Mouse (Mus musculus) embryonic facial prominence, embryonic 15.5 days (tissue): Measurements from ENCODE around the gene Mpdz. TPM values are rescaled to one million over a fixed set of nuclear protein-coding genes. Genes with fewer than 3 reads are reported as not detected.
A peak's percentile ranks its signal among the peaks of the same experiment; 100 is the strongest.

Experiments used
- ATAC-seq: fragments of 200-750 bp; cut with Nextera tagmentation; 2 replicates; pipeline ENCODE4 v1.8.0; 2017; ENCODE audit warnings: low read depth, moderate TSS enrichment; ENCODE audit not compliant: insufficient number of reproducible peaks, low FRiP score, low TSS enrichment
- H3K27ac ChIP-seq: fragments of 300-500 bp; sonication (generic); replicated peaks from 2 replicates; pipeline ENCODE4 v1.5.1; 2015; ENCODE audit warnings: mild to moderate bottlenecking, inconsistent platforms
- H3K27me3 ChIP-seq: fragments of 300-500 bp; sonication (generic); 2 replicates; pipeline ENCODE4 v1.6.1; 2015; ENCODE audit warnings: inconsistent platforms
- H3K36me3 ChIP-seq: fragments of 300-500 bp; sonication (generic); 2 replicates; pipeline ENCODE4 v1.6.1; 2015; ENCODE audit warnings: mild to moderate bottlenecking, inconsistent platforms
- H3K4me1 ChIP-seq: fragments of 300-500 bp; sonication (generic); 2 replicates; pipeline ENCODE4 v1.6.1; 2015; ENCODE audit warnings: inconsistent platforms
- H3K4me2 ChIP-seq: fragments of 300-500 bp; sonication (generic); replicated peaks from 2 replicates; pipeline ENCODE4 v1.6.1; 2015; ENCODE audit warnings: mild to moderate bottlenecking, inconsistent platforms
- H3K4me3 ChIP-seq: fragments of 300-500 bp; sonication (generic); replicated peaks from 2 replicates; pipeline ENCODE4 v1.5.1; 2015; ENCODE audit warnings: mild to moderate bottlenecking, inconsistent platforms
- H3K9ac ChIP-seq: fragments of 300-500 bp; sonication (generic); 2 replicates; pipeline ENCODE4 v1.6.1; 2015; ENCODE audit warnings: inconsistent platforms
- H3K9me3 ChIP-seq: fragments of 300-500 bp; sonication (generic); replicated peaks from 2 replicates; pipeline ENCODE4 v1.6.1; 2016; ENCODE audit warnings: inconsistent platforms
- WGBS: fragments of 180-500 bp; shearing (Covaris S2); methylation state at CpG from one replicate; pipeline ENCODE4 v1.1.7; 2015; 5-methylcytosine and 5-hydroxymethylcytosine counted together
- polyA plus RNA-seq: library from polyadenylated mRNA; unstranded; fragments of >200 nt; fragmentation: Nextera tagmentation; extraction: Ambion mirVana; gene quantifications from 2 replicates; pipeline ENCODE4 v1.2.1, GENCODE M21; 2015

Mpdz gene
- polyA plus RNA-seq, 1 experiment from 2014 or later, result 28.7 TPM

DNA sequence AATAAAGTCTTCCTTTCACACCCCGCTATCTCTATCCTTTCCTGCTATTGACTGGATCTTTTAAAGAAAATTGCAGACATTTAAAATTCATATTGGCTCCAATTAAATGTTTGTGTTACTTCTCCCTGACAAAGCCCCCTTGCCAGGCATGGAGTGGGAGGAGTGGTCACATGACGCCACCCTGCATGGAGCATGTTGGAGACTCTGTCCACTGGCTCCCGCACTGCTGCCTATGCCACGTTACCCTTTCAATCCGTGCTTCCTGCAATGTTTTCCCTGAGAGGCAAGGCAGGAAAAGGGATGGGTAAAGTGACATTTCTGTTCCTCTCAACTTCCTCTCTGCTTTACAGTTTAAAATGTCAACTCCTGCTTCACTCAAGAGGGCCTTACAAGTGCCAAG lies 128.0 kb downstream of the Mpdz start:
- H3K27ac ChIP-seq, result no peak overlapping the region
- ATAC-seq, result no peak

DNA sequence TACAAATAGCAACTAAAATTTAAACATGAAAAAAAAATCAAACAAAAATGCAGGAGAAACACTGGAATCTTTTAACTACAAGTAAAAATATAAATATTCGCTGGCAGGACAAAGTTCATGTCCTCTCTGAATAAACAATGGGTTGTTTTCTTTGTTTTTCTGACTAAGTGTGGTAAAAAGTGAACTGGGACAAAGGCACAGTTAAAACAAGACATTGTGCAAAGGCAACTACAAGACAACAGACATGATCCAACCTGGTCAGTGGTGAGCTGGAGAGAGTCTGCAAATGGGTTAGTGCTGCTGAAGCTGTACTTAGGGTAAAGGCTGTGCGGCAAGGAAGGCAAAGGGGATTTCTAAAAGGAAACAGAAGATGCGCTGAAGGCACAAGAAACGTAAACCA lies 129.4 kb downstream of the Mpdz start:
- no peaks in the 10 kb centered on the region for H3K9me3 ChIP-seq
- no peaks in the 10 kb centered on the region for H3K27me3 ChIP-seq
- WGBS, result 83% methylated on average over 4 of the region's 4 CpGs
- 0 out of 2 replicates have a peak, but pooled peaks cover 10% of the 10 kb centered on the region for H3K4me1 ChIP-seq
- no peak overlapping the region for H3K4me2 ChIP-seq
- peaks cover 18% of the 10 kb centered on the region for H3K36me3 ChIP-seq
- no peak overlapping the region for H3K27ac ChIP-seq
- no peak overlapping the region for H3K9ac ChIP-seq
- ATAC-seq, result no peak
- no peak overlapping the region for H3K4me3 ChIP-seq

More for the DNA sequence above, 128.0 kb downstream of the Mpdz start:
- H3K27me3 ChIP-seq, result no peaks in the 10 kb centered on the region
- H3K36me3 ChIP-seq, result peaks cover 13% of the 10 kb centered on the region
- WGBS, result 74% methylated on average over 5 of the region's 5 CpGs
- H3K4me2 ChIP-seq, result no peak overlapping the region
- no peak overlapping the region for H3K4me3 ChIP-seq
- no peak overlapping the region for H3K9ac ChIP-seq
- no peaks in the 10 kb centered on the region for H3K9me3 ChIP-seq
- 0 out of 2 replicates have a peak, but pooled peaks cover 10% of the 10 kb centered on the region for H3K4me1 ChIP-seq

DNA sequence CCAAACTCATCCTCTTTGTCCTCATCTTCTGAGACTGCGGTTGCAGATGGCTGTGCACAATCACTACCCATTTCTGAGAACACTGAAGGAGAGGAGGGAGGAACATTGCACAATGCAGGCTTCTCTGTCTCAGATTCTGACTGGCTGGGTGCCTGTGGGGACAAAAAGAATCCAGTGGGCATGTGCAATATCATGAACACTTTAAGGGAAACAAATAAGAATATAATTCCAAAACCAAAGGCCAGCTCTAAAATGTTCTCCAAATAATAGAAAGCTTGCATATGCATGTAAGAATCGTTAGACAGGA lies 132.5 kb downstream of the Mpdz start:
- no peak overlapping the region for H3K4me3 ChIP-seq
- 65% methylated on average over 2 of the region's 2 CpGs for WGBS
- H3K27me3 ChIP-seq, result no peaks in the 10 kb centered on the region
- peak overlapping the region; percentile 66 for H3K27ac ChIP-seq
- peaks cover 22% of the 10 kb centered on the region; the same call in 1 of the 2 replicates for H3K36me3 ChIP-seq
- no peak overlapping the region for H3K4me2 ChIP-seq
- no peak for ATAC-seq
- H3K9ac ChIP-seq, result no peak overlapping the region
- 0 out of 2 replicates have a peak, but pooled peaks cover 10% of the 10 kb centered on the region for H3K4me1 ChIP-seq
- H3K9me3 ChIP-seq, result no peaks in the 10 kb centered on the region

DNA sequence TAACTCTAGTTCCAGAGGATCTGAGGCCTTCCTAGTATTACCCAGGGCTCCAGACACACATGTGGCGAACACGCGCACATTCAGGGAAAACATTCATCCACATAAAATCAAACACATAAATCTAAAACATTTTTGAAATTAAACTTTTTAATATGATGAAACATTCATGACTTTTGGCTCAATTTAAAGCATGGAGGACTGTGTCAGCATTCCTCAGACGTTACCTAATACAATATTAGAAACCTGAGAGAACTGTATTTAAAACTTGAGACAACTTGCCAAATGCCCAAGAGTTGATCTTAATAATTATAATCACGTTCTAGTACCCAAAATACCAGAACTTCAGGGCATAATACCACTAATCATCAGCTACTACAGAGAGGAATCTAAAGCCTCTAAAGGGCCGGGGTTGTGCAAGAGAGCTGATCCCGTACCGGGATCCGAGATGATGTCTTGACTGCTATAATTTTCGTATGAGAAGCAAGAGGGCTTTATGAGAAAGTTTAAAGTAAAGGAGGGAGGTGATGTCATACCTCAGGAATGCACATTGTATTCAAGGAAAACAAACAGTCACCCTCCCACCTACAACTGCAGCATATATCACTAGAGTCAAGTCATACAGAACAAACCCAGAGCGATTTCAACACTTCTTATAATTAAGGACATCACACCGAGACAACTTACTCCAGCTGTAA lies 133.0 kb downstream of the Mpdz start:
- peak; percentile 34; the same call in 1 of the 2 replicates for ATAC-seq
- no peak overlapping the region for H3K4me3 ChIP-seq

DNA sequence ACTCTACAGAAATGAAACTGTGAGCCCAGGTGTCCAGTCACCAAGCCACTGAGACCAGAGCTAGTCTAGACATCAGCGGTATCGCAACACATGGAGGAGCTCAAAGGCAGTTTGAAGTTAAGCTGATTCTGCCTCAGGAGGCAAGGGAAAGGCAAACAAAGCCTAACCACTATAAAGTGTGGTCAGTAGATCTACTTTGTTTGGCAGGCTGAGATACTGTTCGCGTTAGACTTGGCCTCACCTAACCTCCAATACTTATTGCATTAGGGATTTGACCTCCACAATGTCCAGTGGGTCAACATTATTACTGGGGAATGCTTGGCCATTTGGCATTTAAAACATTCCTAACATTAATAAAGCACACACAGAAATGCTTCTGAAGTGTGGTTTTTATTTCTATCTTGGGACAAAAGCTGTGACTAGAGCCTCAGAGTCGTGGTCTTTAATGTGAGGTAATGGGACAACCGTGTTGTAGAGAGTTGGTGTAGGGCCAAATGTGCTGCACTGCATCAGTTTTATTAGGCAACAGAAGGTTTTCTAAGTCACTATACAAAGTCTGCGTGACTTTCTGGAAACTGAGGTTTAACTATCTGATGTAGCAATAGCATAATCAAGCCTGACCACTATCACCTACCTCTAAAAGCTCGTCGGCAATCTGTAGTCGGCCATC lies 134.9 kb downstream of the Mpdz start:
- Histone ChIP-seq H3K27ac (no peak overlapping the region), H3K9ac (no peak overlapping the region), H3K9me3 (no peaks in the 10 kb centered on the region), H3K4me3 (no peak overlapping the region), H3K36me3 (peaks cover 33% of the 10 kb centered on the region), H3K27me3 (no peaks in the 10 kb centered on the region), H3K4me1 (0 out of 2 replicates have a peak, but pooled peaks cover 10% of the 10 kb centered on the region), H3K4me2 (no peak overlapping the region)
- no peak for ATAC-seq
- 91% methylated on average over 10 of the region's 10 CpGs for WGBS

More for the DNA sequence above, 133.0 kb downstream of the Mpdz start:
- H3K36me3 ChIP-seq, result peaks cover 25% of the 10 kb centered on the region; the same call in 1 of the 2 replicates
- H3K9ac ChIP-seq, result no peak overlapping the region
- H3K27me3 ChIP-seq, result no peaks in the 10 kb centered on the region
- no peak overlapping the region for H3K4me2 ChIP-seq
- H3K4me1 ChIP-seq, result 0 out of 2 replicates have a peak, but pooled peaks cover 10% of the 10 kb centered on the region
- peak overlapping the region; percentile 66 for H3K27ac ChIP-seq
- WGBS, result 49% methylated on average over 12 of the region's 12 CpGs
- H3K9me3 ChIP-seq, result no peaks in the 10 kb centered on the region

DNA sequence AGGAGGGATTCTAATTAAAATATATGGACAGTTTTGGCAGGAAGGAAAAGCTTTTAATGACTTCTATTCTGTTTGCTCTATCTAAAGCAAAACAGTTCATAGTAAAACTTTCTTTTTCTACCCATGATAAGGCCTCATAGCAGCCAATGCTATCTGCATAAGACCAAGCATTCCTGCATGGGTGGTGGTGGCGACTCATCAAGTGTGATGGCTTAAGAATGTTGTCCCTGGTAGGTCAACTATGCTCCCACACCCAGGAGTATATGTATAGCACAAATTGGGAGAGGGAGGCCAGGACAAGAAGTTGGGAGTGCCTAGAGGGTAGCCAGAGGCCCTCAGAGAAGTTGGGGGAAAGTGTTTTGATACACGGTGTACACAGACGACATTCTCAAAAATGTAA lies 140.6 kb downstream of the Mpdz start:
- H3K9me3 ChIP-seq, result no peaks in the 10 kb centered on the region
- H3K27ac ChIP-seq, result no peak overlapping the region
- H3K9ac ChIP-seq, result no peak overlapping the region
- H3K4me2 ChIP-seq, result no peak overlapping the region
- no peaks in the 10 kb centered on the region for H3K4me1 ChIP-seq
- no peaks in the 10 kb centered on the region for H3K27me3 ChIP-seq
- WGBS, result 88% methylated on average over 3 of the region's 3 CpGs
- no peak overlapping the region for H3K4me3 ChIP-seq
- ATAC-seq, result no peak
- H3K36me3 ChIP-seq, result peaks cover 33% of the 10 kb centered on the region

DNA sequence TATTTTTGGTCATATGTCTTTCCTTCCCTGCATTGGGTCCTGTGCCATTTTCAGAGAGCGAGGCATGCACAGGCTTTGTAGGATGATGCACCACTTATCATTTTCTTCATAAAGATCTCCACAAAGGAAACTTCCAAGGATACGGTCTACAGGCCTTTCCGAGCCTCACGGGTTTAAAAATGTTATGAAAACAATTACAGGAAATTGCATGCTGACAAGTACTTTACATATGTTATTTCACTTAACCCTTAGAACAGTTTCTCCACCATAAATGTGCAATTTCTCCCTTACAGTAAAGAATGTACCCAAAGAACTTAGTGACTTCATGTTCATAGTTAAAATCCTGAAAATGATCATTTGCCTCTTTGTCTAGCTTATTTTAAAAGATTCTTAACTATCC lies 144.2 kb downstream of the Mpdz start:
- Histone ChIP-seq H3K9me3 (no peaks in the 10 kb centered on the region), H3K36me3 (peaks cover 36% of the 10 kb centered on the region), H3K4me3 (no peak overlapping the region), H3K27ac (no peak overlapping the region), H3K9ac (no peak overlapping the region), H3K4me1 (no peaks in the 10 kb centered on the region), H3K4me2 (no peak overlapping the region), H3K27me3 (no peaks in the 10 kb centered on the region)
- WGBS, result 55% methylated on average over 4 of the region's 4 CpGs
- no peak for ATAC-seq

DNA sequence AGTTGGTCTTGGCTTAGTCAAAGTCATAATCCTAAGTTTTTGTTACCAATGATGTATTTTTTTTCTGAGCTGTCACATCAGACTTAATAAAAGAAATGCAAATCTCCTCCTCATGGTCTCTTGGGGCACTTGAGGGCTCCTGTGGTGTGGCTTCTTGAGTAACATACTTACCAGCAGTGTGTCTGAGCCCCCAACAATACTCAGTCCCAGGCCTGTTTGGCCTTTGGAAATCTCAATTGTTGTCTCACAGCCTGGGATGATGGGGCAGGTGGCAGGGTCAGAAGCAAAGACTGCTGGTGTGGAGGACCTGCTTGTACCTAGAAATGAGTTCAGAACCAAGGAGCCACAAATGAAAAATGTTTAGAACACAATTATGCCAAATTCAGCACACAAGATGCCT lies 149.3 kb downstream of the Mpdz start:
- Histone ChIP-seq H3K27me3 (no peaks in the 10 kb centered on the region), H3K4me3 (no peak overlapping the region), H3K9me3 (no peaks in the 10 kb centered on the region), H3K4me2 (no peak overlapping the region), H3K4me1 (no peaks in the 10 kb centered on the region), H3K27ac (no peak overlapping the region), H3K36me3 (peaks cover 44% of the 10 kb centered on the region), H3K9ac (no peak overlapping the region)
- ATAC-seq, result no peak

DNA sequence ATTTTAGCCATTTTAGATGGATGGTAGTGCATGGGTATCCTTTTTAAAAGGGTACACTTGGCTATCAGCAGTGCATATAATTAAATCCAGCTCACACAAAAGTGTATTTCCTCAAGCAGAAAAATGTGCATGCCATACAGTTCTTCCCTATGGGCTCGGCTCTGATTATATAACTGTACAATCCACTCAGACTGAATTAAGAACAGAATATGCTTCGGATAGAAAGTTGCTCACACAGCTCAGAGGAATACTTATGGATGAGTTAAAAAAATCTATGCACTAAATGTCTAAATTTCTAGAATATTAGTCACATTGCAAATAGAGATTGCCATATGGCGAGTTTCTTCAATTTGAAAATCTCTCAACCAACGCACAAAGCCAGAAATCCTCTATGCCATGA lies 157.1 kb downstream of the Mpdz start:
- peaks cover 31% of the 10 kb centered on the region; the same call in 1 of the 2 replicates for H3K36me3 ChIP-seq
- no peak for ATAC-seq
- H3K9me3 ChIP-seq, result no peaks in the 10 kb centered on the region
- H3K27ac ChIP-seq, result no peak overlapping the region
- whole genome bisulfite sequencing, result 52% methylated on average over 4 of the region's 4 CpGs
- no peaks in the 10 kb centered on the region for H3K27me3 ChIP-seq
- no peak overlapping the region for H3K4me2 ChIP-seq
- H3K4me1 ChIP-seq, result no peaks in the 10 kb centered on the region
- no peak overlapping the region for H3K4me3 ChIP-seq
- H3K9ac ChIP-seq, result no peak overlapping the region

DNA sequence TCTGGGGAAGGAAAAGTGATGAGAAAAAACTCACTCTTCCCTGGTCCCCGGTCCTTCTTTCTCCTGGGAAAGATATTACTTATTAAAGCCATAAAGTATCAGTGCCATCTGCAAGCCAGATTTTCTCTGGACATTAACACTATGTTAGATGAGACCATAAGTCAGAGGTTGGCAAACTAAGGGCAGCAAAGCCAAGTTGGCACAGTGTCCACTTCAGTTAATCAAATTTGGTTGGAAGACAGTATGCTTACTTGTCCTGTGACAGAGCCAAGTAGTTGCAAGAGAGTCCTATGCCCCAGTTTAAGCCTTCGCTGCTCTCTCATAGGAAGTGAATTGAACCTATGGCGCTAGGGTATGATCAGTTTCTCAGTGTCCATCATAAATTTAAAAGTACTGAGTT lies 159.0 kb downstream of the Mpdz start:
- no peak overlapping the region for H3K4me3 ChIP-seq
- no peaks in the 10 kb centered on the region for H3K4me1 ChIP-seq
- ATAC-seq, result no peak
- no peaks in the 10 kb centered on the region for H3K9me3 ChIP-seq
- H3K27me3 ChIP-seq, result no peaks in the 10 kb centered on the region
- no peak overlapping the region for H3K4me2 ChIP-seq
- H3K27ac ChIP-seq, result no peak overlapping the region
- peaks cover 28% of the 10 kb centered on the region; the same call in 1 of the 2 replicates for H3K36me3 ChIP-seq
- 89% methylated on average over 3 of the region's 3 CpGs for WGBS
- H3K9ac ChIP-seq, result no peak overlapping the region

DNA sequence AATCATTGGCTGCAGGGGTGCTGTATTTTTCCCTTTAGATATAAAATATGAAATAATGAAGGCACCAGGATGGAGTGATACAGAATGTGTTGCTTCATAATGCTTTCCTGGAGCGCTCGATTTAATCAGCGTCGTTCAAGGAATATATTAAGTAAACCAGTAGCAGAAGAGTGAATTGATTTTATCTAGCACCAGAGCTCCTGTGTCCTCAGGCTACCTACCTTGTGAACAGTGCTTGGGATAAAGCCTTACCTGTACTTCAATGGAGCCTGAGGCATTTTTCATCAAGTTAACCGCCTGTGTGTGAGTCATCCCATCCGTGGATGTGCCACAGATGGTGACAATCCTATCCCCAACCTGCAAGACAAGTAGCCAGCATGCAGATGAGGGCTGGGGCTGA lies 159.5 kb downstream of the Mpdz start:
- Histone ChIP-seq H3K27ac (no peak overlapping the region), H3K9me3 (no peaks in the 10 kb centered on the region), H3K36me3 (peaks cover 28% of the 10 kb centered on the region; the same call in 1 of the 2 replicates)

More for the DNA sequence above, 159.5 kb downstream of the Mpdz start:
- WGBS, result 65% methylated on average over 6 of the region's 6 CpGs
- Histone ChIP-seq H3K4me2 (no peak overlapping the region), H3K27me3 (no peaks in the 10 kb centered on the region), H3K4me3 (no peak overlapping the region), H3K9ac (no peak overlapping the region), H3K4me1 (no peaks in the 10 kb centered on the region)
- ATAC-seq, result no peak
